Mouse (Mus musculus) midbrain, embryonic 11.5 days (tissue): ENCODE data around the gene Nppa. TPM values are rescaled to one million over a fixed set of nuclear protein-coding genes. Genes with fewer than 3 reads are reported as not detected.
A peak's percentile ranks its signal among the peaks of the same experiment; 100 is the strongest.

Experiments used
- ATAC-seq: fragments of 200-750 bp; cut with Nextera tagmentation; 2 replicates; pipeline ENCODE4 v1.8.0; 2017; ENCODE audit warnings: moderate TSS enrichment, moderate library complexity; ENCODE audit not compliant: low FRiP score
- DNase-seq: peaks from one replicate; pipeline ENCODE4 v3.0.0; 2015; ENCODE audit warnings: low spot score; ENCODE audit errors: missing footprints
- H3K27ac ChIP-seq: fragments of 300-500 bp; sonication (generic); 2 replicates; pipeline ENCODE4 v1.5.1; 2014; ENCODE audit warnings: low read depth, low read length
- H3K27me3 ChIP-seq: fragments of 300-500 bp; sonication (generic); 2 replicates; pipeline ENCODE4 v1.6.1; 2014; ENCODE audit warnings: mild to moderate bottlenecking, low read length, moderate library complexity, mixed read lengths; ENCODE audit not compliant: control insufficient read depth, insufficient read depth
- H3K36me3 ChIP-seq: fragments of 300-500 bp; sonication (generic); 2 replicates; pipeline ENCODE4 v1.6.1; 2014; ENCODE audit warnings: mild to moderate bottlenecking, low read length, moderate library complexity, mixed read lengths; ENCODE audit not compliant: control insufficient read depth, insufficient read depth
- H3K4me1 ChIP-seq: fragments of 300-500 bp; sonication (generic); 2 replicates; pipeline ENCODE4 v1.6.1; 2014; ENCODE audit warnings: low read length; ENCODE audit not compliant: control insufficient read depth, insufficient read depth
- H3K4me2 ChIP-seq: fragments of 300-500 bp; sonication (generic); 2 replicates; pipeline ENCODE4 v1.6.1; 2014; ENCODE audit warnings: mild to moderate bottlenecking, moderate library complexity
- H3K4me3 ChIP-seq: fragments of 300-500 bp; sonication (generic); 2 replicates; pipeline ENCODE4 v1.5.1; 2014; ENCODE audit warnings: low read depth, low read length
- H3K9ac ChIP-seq: fragments of 300-500 bp; sonication (generic); 2 replicates; pipeline ENCODE4 v1.6.1; 2014; ENCODE audit warnings: low read length
- H3K9me3 ChIP-seq: fragments of 300-500 bp; sonication (generic); 2 replicates; pipeline ENCODE4 v1.6.1; 2016; ENCODE audit warnings: low read length; ENCODE audit not compliant: control insufficient read depth
- WGBS: fragments of 180-500 bp; shearing (Covaris S2); extraction: QIAGEN DNeasy Blood & Tissue Kit; methylation state at CpG from one replicate; pipeline ENCODE4 v1.1.7; 2014; 5-methylcytosine and 5-hydroxymethylcytosine counted together
- polyA plus RNA-seq: library from polyadenylated mRNA; unstranded; fragments of >200 nt; fragmentation: Nextera tagmentation; extraction: Ambion mirVana; gene quantifications from 2 replicates; pipeline ENCODE4 v1.2.1, GENCODE M21; 2014

Nppa gene
- polyA plus RNA-seq, 1 experiment from 2014 or later = 0.68 TPM

DNA sequence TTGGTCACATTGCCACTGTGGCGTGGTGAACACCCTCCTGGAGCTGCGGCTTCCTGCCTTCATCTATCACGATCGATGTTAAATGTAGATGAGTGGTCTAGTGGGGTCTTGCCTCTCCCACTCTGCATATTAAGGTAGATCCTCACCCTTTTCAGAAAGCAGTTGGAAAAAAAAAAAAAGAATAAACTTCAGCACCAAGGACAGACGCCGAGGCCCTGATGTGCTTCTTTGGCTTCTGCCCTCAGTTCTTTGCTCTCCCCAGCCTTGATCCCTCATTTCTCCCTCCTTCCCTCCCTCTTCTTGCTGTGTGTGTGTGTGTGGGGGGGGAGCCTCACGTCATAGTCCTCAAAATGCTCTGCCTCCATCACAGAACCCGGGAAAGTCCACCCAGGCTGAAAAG is 1.3 kb downstream of the Nppa start:
- H3K27ac ChIP-seq = peak overlapping the region; percentile 51
- H3K9me3 ChIP-seq = no peaks in the 10 kb centered on the region
- no peak overlapping the region for H3K9ac ChIP-seq
- no peak overlapping the region for H3K4me2 ChIP-seq
- ATAC-seq (no peak), DNase-seq (no peak)
- H3K4me1 ChIP-seq = peaks cover 2% of the 10 kb centered on the region
- H3K36me3 ChIP-seq = peaks cover 7% of the 10 kb centered on the region; the same call in 1 of the 2 replicates
- 46% methylated on average over 8 of the region's 8 CpGs for WGBS
- H3K4me3 ChIP-seq = no peak overlapping the region
- H3K27me3 ChIP-seq = no peaks in the 10 kb centered on the region

DNA sequence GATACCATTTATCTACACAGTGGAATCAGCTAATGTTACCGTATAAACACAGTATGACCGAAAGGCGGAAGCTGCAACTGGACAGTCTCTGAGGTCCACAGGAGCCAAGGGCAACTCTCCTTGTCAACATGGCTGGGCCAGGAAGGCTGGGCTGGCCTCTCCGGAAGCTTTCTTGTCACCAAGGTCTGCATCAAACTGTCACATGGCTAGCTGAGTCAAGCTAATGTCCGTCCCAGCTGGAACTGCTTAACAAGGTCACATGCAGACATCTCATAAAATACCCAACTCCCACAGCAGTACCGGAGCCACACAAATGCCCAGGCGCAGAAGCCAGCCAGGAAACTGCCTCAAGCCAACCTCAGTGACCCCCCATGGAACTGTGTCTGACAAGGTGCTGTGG is 3.8 kb downstream of the Nppa start:
- H3K27ac ChIP-seq = no peak overlapping the region
- ATAC-seq = no peak
- no peak overlapping the region for H3K9ac ChIP-seq
- no peaks in the 10 kb centered on the region for H3K27me3 ChIP-seq
- H3K36me3 ChIP-seq = peaks cover 22% of the 10 kb centered on the region
- H3K4me3 ChIP-seq = no peak overlapping the region
- H3K4me2 ChIP-seq = no peak overlapping the region
- WGBS = 94% methylated on average over 7 of the region's 7 CpGs
- peaks cover 2% of the 10 kb centered on the region for H3K4me1 ChIP-seq
- peak; percentile 69 for DNase-seq
- no peaks in the 10 kb centered on the region for H3K9me3 ChIP-seq

DNA sequence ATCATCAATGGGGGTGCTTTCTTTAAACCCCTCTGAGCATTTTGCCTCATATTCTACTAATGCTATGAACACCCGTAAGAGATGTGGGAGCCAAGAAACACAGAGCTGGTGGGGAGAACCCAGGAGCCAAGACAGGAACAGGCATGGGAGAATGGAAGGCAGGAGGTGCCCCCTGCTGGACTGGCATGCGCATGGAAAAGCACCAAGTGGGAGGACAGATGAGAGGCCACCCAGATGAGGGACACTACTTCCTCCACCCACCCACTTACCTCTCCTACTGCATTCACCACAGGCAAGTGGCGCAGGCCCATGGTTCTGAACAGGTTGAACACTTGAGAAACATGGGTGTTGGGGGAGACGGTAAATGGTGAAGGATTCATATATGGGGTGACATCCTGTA is 7.9 kb downstream of the Nppa start:
- no peak overlapping the region for H3K4me3 ChIP-seq
- no peak overlapping the region for H3K4me2 ChIP-seq
- ATAC-seq (peak; percentile 10; the same call in 1 of the 2 replicates), DNase-seq (peak; percentile 84)
- H3K9ac ChIP-seq = no peak overlapping the region
- peaks cover 57% of the 10 kb centered on the region for H3K36me3 ChIP-seq
- no peaks in the 10 kb centered on the region for H3K4me1 ChIP-seq
- H3K27me3 ChIP-seq = no peaks in the 10 kb centered on the region
- H3K9me3 ChIP-seq = no peaks in the 10 kb centered on the region
- H3K27ac ChIP-seq = no peak overlapping the region
- WGBS = 85% methylated on average over 4 of the region's 4 CpGs

DNA sequence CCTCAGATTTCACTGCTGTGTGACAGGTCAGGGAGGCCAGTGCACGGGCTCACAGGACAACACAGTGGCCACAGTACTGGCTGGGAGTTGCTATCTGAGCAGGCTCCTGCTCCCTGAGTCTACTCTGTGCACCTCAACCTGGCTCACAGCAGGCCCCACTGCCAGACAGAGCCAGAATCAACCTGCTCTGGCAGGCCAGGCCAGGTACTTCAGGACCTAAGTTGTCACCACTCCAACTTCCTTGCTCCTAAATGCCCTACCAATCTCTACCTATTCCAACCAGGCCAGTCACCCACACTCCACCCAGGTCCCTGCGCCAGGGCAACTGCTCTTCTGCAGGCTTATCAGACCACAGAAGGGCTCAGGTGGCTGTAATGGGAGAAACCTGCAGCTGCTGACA is 9.1 kb downstream of the Nppa start:
- WGBS = 88% methylated on average over 2 of the region's 2 CpGs
- Histone ChIP-seq H3K4me1 (no peaks in the 10 kb centered on the region), H3K27me3 (no peaks in the 10 kb centered on the region), H3K36me3 (peaks cover 69% of the 10 kb centered on the region), H3K9ac (no peak overlapping the region), H3K27ac (no peak overlapping the region), H3K4me3 (no peak overlapping the region), H3K9me3 (no peaks in the 10 kb centered on the region), H3K4me2 (no peak overlapping the region)
- no peak for DNase-seq
- ATAC-seq = no peak

DNA sequence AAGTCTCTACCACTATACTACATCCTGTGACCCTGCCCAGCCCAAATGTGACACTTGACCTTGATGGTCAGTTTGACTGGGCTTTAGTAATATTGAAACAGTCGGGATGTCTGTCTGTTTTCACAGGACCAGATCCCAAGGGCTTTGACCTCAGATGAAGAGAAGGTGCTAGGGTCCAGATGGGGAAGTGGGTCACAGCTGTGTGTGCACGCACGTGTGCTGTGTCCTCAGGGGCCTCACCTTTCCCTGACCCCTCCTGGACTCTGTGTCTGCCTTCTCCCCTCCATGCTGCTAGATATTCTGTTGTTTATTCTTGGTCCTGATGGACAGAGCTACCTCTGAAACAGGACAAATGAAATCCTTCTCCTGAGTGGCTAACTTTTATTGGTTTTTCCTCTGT is 10.8 kb downstream of the Nppa start:
- H3K4me1 ChIP-seq = no peaks in the 10 kb centered on the region

DNA sequence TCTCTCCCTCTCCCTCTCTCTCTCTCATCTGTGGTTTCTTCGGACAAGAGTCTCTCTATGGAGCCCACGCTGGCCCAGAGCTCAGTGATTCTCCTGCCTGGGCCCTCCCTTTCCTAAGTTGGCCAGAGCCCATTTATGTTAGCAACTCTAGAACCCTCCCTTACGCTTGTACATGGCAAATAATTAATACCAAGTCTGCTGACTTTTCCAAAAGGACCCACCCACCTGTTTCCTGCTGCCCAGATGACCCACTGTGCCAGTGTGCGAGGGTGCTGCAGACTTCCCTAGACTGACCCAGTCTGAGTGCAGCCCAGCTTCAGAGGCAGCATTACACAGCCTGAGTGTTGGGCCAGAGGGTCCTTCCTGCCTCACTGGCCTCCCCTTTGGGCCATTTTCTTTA is 11.7 kb downstream of the Nppa start:
- no peak overlapping the region for H3K9ac ChIP-seq
- H3K4me2 ChIP-seq = no peak overlapping the region
- DNase-seq = peak; percentile 53
- peaks cover 83% of the 10 kb centered on the region for H3K36me3 ChIP-seq
- H3K9me3 ChIP-seq = no peaks in the 10 kb centered on the region
- H3K27me3 ChIP-seq = no peaks in the 10 kb centered on the region
- no peak overlapping the region for H3K4me3 ChIP-seq
- no peak overlapping the region for H3K27ac ChIP-seq
- WGBS = 93% methylated on average over 4 of the region's 4 CpGs
- ATAC-seq = no peak
- no peaks in the 10 kb centered on the region for H3K4me1 ChIP-seq

More for the DNA sequence above, 10.8 kb downstream of the Nppa start:
- WGBS = 87% methylated on average over 3 of the region's 3 CpGs
- Histone ChIP-seq H3K36me3 (peaks cover 76% of the 10 kb centered on the region), H3K4me3 (no peak overlapping the region), H3K9me3 (no peaks in the 10 kb centered on the region), H3K9ac (no peak overlapping the region), H3K27me3 (no peaks in the 10 kb centered on the region), H3K27ac (no peak overlapping the region), H3K4me2 (no peak overlapping the region)
- no peak for ATAC-seq
- peak; percentile 69 for DNase-seq

DNA sequence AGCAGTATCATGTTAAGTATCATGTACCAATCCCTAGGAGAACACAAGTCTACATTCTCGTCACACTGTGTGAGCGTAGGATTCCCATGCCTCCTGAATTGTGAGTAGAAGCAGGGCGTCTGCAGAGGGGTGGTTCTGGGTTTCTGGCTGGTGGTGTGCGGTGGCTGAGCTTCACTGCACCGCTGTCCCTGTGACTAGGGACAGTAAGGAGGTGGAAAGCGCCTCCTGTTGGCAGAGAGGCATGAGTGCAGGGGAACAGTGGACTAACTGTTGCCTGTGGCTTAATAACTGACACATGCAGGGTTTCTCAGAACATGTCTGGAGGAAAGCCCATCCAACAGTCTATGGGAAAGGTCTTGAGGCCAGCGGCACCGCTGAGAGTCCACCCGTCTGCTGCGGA is 14.9 kb downstream of the Nppa start:
- ATAC-seq = no peak
- Histone ChIP-seq H3K4me3 (no peak overlapping the region), H3K36me3 (peaks cover 69% of the 10 kb centered on the region), H3K4me2 (no peak overlapping the region), H3K27me3 (no peaks in the 10 kb centered on the region), H3K27ac (no peak overlapping the region), H3K9me3 (no peaks in the 10 kb centered on the region), H3K4me1 (no peaks in the 10 kb centered on the region), H3K9ac (no peak overlapping the region)
- DNase-seq = no peak
- 87% methylated on average over 10 of the region's 10 CpGs for WGBS

DNA sequence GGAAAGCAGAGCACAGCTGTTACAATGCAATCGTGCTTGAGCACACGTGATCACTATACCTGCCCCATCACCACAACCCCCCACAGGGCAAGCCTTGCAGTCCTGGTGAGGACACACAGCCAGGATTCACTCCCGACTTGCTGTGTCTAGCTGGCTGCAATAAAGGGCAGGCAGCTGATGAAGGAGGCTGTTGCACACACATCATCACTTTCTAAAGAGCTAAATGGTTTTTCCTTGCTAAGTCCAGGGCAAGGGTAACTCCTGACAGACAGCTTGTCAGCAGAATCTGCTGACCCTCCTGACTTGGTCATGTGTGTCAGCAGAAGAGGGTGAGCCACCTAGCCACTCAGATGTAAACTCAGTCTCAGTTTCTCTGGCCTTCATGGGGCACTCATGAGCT is 16.5 kb downstream of the Nppa start:
- no peaks in the 10 kb centered on the region for H3K27me3 ChIP-seq
- WGBS = 92% methylated on average over 3 of the region's 3 CpGs
- H3K4me2 ChIP-seq = no peak overlapping the region
- DNase-seq (no peak), ATAC-seq (no peak)
- no peak overlapping the region for H3K4me3 ChIP-seq
- H3K4me1 ChIP-seq = no peaks in the 10 kb centered on the region
- H3K27ac ChIP-seq = no peak overlapping the region
- H3K36me3 ChIP-seq = peaks cover 60% of the 10 kb centered on the region
- H3K9ac ChIP-seq = no peak overlapping the region
- no peaks in the 10 kb centered on the region for H3K9me3 ChIP-seq

DNA sequence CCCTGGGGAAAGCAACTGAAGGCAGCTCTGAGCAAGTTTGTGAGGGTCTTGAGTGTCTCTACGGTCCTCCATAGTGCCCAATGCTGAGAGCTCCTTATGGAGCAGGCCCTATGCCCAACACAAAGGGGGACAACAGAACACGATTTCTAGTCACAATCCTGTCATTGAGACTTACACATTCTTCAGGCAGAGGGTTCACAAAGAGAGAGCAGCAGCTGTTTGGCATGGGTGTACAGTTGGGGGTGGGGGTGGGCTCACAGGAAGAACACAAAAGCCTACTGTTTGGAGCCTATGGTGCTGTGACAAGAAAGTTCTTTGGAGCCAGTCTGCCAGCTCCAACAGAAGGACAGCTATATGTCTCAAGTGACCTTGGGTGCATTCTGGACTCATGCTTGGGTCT is 17.9 kb downstream of the Nppa start:
- H3K27me3 ChIP-seq = no peaks in the 10 kb centered on the region
- peaks cover 57% of the 10 kb centered on the region for H3K36me3 ChIP-seq
- H3K9ac ChIP-seq = no peak overlapping the region
- DNase-seq (no peak), ATAC-seq (peak; percentile 51)
- H3K4me1 ChIP-seq = no peaks in the 10 kb centered on the region
- no peaks in the 10 kb centered on the region for H3K9me3 ChIP-seq
- H3K4me2 ChIP-seq = no peak overlapping the region
- WGBS = 81% methylated on average over 2 of the region's 2 CpGs
- H3K4me3 ChIP-seq = no peak overlapping the region
- H3K27ac ChIP-seq = no peak overlapping the region

DNA sequence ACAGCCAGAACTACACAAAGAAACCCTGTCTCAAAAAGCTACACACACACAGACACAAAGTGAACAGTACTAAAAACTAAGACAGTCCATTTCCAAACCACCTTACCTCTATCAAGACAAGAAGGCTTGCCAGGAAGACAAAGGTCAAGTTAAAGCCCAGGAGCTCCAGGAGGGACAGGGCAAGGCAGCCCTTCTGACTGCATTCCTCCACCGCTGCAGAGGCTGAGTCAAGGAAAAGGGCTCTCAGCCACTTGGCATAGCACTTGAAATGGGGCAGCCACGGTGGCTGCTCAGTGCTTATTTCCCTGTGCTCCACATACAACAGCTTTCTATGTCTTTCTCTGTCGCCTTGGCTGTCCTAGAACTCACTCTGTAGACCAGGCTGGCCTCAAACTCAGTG is 23.5 kb downstream of the Nppa start:
- Histone ChIP-seq H3K9ac (no peak overlapping the region), H3K27me3 (no peaks in the 10 kb centered on the region), H3K4me3 (no peak overlapping the region), H3K9me3 (no peaks in the 10 kb centered on the region), H3K4me1 (no peaks in the 10 kb centered on the region), H3K27ac (no peak overlapping the region), H3K4me2 (no peak overlapping the region), H3K36me3 (peaks cover 42% of the 10 kb centered on the region)
- WGBS = 94% methylated on average over 3 of the region's 3 CpGs
- no peak for DNase-seq
- no peak for ATAC-seq
